Mouse (Mus musculus) 3134 (cell line): ENCODE results near the gene Radil.

ENCODE experiments used
- DNase-seq: peaks from one replicate; pipeline ENCODE4 v3.0.0-alpha.2; 2011; ENCODE audit warnings: low spot score; ENCODE audit not compliant: insufficient read length; ENCODE audit errors: extremely low read depth

Gene Radil

GRCm38 (mm10) chr5:142486654-142487053 lies 64.2 kb downstream of the Radil start:
- no peak for DNase-seq

DNA sequence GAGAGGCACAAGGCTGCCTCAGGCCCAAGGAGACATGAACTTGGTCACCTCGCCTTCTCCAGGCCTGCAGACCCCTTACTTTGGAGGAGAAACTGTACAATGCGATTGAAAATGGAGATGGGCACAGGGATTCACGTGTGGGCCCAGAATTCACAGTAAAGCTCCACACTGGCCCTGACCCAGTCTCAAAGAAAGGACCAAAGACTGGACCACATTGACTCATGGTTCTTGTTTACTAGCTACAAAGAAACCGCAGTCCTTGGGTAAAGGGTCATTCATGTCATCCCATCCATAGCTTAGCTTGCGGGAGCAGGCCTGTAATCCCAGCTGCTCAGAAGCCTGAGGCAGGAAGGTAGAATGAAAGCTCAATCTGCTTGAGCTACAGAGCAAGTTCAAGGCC lies 67.3 kb downstream of the Radil start:
- no peak for DNase-seq

DNA sequence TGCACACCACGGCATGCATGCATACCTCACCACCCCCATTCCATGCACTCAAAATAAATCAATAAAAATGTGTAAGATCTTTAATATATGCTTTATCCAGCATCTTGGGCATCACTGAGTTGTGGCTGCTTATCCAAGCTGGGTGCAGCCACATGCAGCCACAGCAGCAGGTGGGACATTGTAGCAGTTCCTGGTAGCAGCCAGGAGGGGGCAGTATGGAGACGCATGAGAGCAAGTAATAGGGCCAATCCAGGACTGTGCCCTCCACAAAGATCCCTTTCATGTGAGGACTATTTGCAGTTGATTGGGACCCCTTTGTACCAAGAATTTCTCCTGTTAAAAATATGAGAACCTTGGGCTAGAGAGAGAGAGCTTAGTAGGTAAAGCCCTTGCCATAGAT lies 68.4 kb downstream of the Radil start:
- DNase-seq, result no peak

GRCm38 (mm10) chr5:142478829-142479435 lies 72.0 kb downstream of the Radil start:
- peak; percentile 65 for DNase-seq

DNA sequence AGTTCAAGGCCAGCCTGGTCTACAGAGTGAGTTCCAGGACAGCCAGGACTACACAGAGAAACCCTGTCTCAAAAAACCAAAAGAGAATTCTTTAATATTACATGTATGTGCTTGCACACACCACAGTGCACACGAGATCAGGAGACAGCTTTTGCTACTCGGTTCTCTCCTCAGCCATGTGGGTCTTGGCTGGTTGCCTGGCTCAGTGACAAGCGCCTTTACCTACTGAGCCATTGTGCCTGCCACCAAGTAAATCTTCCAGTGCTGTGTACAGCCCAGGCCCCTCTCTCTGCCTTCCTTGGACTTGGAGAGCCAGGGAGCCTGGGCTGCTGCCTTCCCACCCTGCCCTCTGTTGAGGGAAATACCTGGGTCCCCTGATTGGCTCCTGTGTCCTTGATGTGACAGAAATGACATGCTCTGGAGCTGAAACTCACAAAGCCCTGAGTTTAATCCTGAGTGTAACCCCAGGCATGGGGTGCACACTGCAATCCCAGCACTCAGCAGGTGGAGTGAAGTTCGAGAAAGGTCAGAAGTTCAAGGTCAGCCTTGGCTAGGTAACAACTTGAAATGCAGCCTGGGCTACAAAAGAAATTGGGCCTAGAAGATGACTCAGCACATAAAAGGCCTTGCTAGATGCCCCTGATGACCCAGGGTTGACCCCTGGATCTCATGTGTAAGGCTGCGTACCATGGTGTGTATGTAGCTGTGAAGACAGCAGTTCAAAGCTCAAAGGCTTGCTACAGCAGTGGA lies 72.9 kb downstream of the Radil start:
- DNase-seq, result no peak

GRCm38 (mm10) chr5:142477346-142477745 lies 73.6 kb downstream of the Radil start:
- peak; percentile 58 for DNase-seq

GRCm38 (mm10) chr5:142475669-142476068 lies 75.2 kb downstream of the Radil start:
- DNase-seq, result peak; percentile 47

GRCm38 (mm10) chr5:142473696-142474095 lies 77.2 kb downstream of the Radil start:
- DNase-seq, result no peak

DNA sequence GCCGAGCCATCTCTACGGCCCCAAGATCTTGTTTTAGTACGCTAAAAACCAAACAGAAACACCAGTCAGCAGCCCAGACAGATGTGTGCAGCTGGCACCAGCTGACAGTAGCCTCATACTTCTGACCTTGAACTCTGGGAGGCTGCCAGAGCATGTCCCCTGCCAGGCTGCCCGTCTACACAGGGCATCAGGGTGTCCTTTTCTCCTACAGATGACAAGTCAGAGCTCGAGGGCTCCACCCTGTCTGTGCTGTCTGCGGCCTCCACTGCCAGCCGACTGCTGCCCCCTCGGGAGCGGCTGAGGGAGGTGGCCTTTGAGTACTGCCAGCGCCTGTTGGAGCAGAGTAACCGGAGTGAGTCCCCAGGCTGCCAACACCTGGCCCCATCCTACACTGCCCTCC lies 81.1 kb downstream of the Radil start:
- no peak for DNase-seq

GRCm38 (mm10) chr5:142468375-142468774 lies 82.5 kb downstream of the Radil start:
- DNase-seq, result no peak

DNA sequence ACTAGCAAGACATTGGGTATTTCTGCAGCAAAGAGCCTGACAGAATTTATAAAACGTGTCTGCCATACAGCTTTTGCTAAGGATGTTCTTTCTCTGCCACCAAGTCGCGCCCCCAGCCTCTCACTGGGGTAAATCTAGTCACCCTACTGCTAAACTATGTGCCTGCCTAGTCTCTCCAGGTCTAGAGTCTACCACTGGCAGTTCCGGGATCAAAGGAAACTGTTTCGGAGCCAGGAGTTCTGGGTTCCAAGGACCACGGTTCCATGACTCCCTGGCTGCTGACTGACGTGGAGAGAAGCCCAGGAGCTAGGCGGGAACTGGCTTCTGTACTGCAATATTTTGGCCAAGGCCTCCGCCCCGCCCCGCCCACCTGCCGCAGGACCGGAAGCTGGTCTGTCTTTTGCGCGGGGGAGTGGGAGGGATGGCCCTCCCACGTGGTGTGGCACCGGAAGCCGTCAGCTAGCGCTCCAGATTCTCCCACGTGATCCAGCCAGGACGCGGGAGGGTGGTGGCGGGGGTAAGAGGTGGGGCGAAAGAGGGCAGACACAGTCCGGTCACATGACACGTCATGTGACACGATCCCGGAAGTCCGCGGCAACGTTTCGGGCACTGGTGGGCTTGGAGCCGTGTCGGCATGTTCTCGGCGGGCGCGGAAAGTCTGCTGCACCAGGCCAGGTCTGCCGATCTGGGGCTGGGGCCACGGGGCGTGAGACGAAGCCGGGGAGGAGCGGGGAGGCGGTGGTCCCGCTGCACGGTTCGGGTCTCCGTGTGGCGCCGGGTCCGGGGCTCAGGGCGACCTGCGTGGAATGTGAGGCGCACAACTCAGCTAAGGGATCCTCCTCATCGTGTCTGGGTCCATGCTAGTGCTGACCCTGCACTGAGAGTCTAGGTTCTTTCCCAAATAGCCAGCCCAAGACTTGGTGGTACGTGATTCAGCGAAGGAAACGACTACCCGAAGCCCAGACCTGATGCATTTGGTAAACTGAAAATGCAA lies 87.1 kb downstream of the Radil start, which contains the start of gene Ap5z1:
Gene Ap5z1, plus strand, starts transcription at position 484 of the 994 bp plus-strand sequence.
- DNase-seq, result peak; percentile 98

- DNase-seq, result no peak
Observed at GRCm38 (mm10) chr5:142463011-142463410, 87.9 kb downstream of the Radil start.

- no peak for DNase-seq
Observed at GRCm38 (mm10) chr5:142462641-142462948, 88.3 kb downstream of the Radil start.

- DNase-seq, result no peak
Observed at GRCm38 (mm10) chr5:142461942-142462640, 88.8 kb downstream of the Radil start.

- no peak for DNase-seq
Observed at GRCm38 (mm10) chr5:142459834-142460233, 91.1 kb downstream of the Radil start.

DNA sequence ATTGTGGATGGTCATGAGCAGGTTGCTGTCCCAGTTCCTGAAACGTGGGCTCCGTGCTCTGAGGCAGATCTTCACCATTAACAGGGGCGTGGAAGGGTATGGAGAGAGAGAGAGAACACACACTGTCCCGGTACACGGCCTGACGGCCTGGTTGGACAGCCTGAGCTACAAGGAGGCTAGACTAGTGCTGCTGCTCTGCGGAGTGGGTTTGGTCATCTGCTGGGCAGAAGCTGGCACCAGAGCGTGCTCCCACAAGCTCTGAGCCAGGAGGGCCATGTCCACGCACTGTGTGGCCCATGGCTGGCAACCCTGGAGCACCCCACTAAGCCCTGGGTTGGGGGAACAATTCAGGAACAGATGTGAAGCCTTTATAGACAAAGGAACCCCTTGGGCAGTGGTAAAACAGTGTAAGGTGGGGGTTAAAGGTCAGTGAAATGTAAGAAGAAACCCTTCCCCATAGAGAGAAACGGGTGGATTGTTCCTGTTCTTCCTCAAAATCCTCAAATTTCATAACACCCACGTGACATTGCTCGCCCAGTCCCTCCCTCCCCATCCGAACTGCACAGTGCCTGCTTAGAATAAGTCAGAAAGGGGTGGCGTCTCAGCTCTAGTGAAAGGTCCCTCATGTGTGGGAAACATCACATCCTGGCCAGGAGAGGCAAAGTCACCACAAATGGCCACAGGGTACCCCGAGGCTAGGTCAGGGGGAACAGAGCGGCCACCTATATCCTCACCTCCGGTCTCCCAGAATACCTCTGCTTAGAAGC lies 91.9 kb downstream of the Radil start:
- DNase-seq, result no peak

- DNase-seq, result no peak
Observed at GRCm38 (mm10) chr5:142457345-142457744, 93.6 kb downstream of the Radil start.

DNA sequence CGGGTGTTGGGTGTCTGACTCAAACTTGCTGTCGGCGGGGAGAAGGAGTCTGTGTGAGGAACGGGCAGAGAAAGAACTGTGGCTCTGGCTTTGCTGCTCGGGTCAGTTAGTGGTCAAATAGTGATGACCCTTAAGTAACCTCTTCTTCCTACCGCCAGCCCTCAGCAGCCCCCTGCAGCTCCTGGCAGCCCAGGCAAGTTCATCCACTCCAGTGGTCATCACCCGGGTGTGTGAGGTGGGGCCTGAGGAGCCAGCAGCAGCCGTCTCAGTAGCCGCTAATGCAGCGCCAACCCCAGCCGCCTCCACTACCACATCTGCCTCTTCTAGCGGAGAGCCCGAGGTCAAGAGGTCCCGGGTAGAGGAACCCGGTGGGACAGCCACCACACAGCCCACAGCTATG lies 94.6 kb downstream of the Radil start:
- DNase-seq, result no peak

DNA sequence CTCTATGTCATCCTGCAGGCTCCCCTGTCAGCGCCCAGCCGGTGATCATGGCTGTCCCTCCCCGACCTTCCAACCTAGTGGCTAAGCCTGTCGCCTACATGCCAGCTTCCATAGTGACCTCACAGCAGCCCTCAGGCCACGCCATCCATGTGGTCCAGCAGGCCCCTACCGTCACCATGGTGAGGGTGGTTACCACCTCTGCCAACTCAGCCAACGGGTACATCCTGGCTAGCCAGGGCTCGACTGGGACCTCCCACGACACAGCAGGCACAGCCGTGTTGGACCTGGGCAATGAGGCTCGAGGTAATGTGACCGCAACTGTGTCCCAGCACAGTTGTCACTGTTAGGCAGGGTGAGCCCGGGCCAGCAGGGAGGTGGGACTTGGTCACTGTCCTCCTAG lies 97.2 kb downstream of the Radil start:
- no peak for DNase-seq

GRCm38 (mm10) chr5:142451759-142452158 lies 99.1 kb downstream of the Radil start:
- DNase-seq, result peak; percentile 68
